Mouse (Mus musculus): ENCODE measurements around the gene Gdf11. TPM values are rescaled to one million over a fixed set of nuclear protein-coding genes. Genes with fewer than 3 reads are reported as not detected.

Gdf11 gene
- polyA plus RNA-seq, 1 experiment from 2014 or later, result 6.1 TPM

- WGBS, result 87% methylated on average over 6 of the region's 6 CpGs
- no peak overlapping the region for H3K9ac ChIP-seq
- H3K36me3 ChIP-seq, result peaks cover 51% of the 10 kb centered on the region
- peaks cover 55% of the 10 kb centered on the region for H3K4me1 ChIP-seq
- no peak overlapping the region for H3K4me3 ChIP-seq (replicated peaks)
- H3K27ac ChIP-seq (replicated peaks), result no peak overlapping the region
- ATAC-seq (ENCODE audit: insufficient number of reproducible peaks, low FRiP score, low TSS enrichment, low read depth), result no peak
- no peaks in the 10 kb centered on the region for H3K9me3 ChIP-seq (replicated peaks)
- H3K27me3 ChIP-seq, result no peaks in the 10 kb centered on the region
- no peak overlapping the region for H3K4me2 ChIP-seq (replicated peaks)
Observed at GRCm38 (mm10) chr10:128917400-128917799, 25.9 kb upstream of the Gdf11 start.

GRCm38 (mm10) chr10:128916665-128917064, 25.1 kb upstream of the Gdf11 start:
- H3K4me1 ChIP-seq, result peaks cover 55% of the 10 kb centered on the region
- no peak overlapping the region for H3K4me3 ChIP-seq (replicated peaks)
- no peaks in the 10 kb centered on the region for H3K27me3 ChIP-seq
- H3K4me2 ChIP-seq (replicated peaks), result no peak overlapping the region
- no peaks in the 10 kb centered on the region for H3K9me3 ChIP-seq (replicated peaks)
- 87% methylated on average over 3 of the region's 3 CpGs for WGBS
- ATAC-seq (ENCODE audit: insufficient number of reproducible peaks, low FRiP score, low TSS enrichment, low read depth), result no peak
- no peak overlapping the region for H3K27ac ChIP-seq (replicated peaks)
- no peak overlapping the region for H3K9ac ChIP-seq
- peaks cover 51% of the 10 kb centered on the region for H3K36me3 ChIP-seq

- Histone ChIP-seq H3K4me1 (peaks cover 52% of the 10 kb centered on the region), H3K9me3 (replicated peaks) (no peaks in the 10 kb centered on the region), H3K36me3 (peaks cover 51% of the 10 kb centered on the region), H3K27me3 (no peaks in the 10 kb centered on the region), H3K27ac (replicated peaks) (no peak overlapping the region), H3K4me2 (replicated peaks) (no peak overlapping the region), H3K4me3 (replicated peaks) (no peak overlapping the region), H3K9ac (no peak overlapping the region)
- 81% methylated on average over 2 of the region's 2 CpGs for WGBS
- no peak for ATAC-seq (ENCODE audit: insufficient number of reproducible peaks, low FRiP score, low TSS enrichment, low read depth)
Observed at GRCm38 (mm10) chr10:128915550-128915949, 24.0 kb upstream of the Gdf11 start.

GRCm38 (mm10) chr10:128913696-128914095, 22.2 kb upstream of the Gdf11 start:
- no peak overlapping the region for H3K27ac ChIP-seq (replicated peaks)
- H3K36me3 ChIP-seq, result peaks cover 51% of the 10 kb centered on the region
- H3K4me2 ChIP-seq (replicated peaks), result no peak overlapping the region
- no peak for ATAC-seq (ENCODE audit: insufficient number of reproducible peaks, low FRiP score, low TSS enrichment, low read depth)
- no peak overlapping the region for H3K4me3 ChIP-seq (replicated peaks)
- H3K4me1 ChIP-seq, result peaks cover 45% of the 10 kb centered on the region
- H3K9ac ChIP-seq, result no peak overlapping the region
- no peaks in the 10 kb centered on the region for H3K27me3 ChIP-seq
- H3K9me3 ChIP-seq (replicated peaks), result no peaks in the 10 kb centered on the region
- 87% methylated on average over 12 of the region's 12 CpGs for WGBS

GRCm38 (mm10) chr10:128913219-128913618, 21.7 kb upstream of the Gdf11 start:
- H3K27ac ChIP-seq (replicated peaks), result peak overlapping the region; percentile 52; the same call in 1 of the 2 replicates
- no peaks in the 10 kb centered on the region for H3K27me3 ChIP-seq
- H3K36me3 ChIP-seq, result peaks cover 48% of the 10 kb centered on the region
- H3K9me3 ChIP-seq (replicated peaks), result no peaks in the 10 kb centered on the region
- no peak for ATAC-seq (ENCODE audit: insufficient number of reproducible peaks, low FRiP score, low TSS enrichment, low read depth)
- no peak overlapping the region for H3K9ac ChIP-seq
- peaks cover 45% of the 10 kb centered on the region for H3K4me1 ChIP-seq
- H3K4me2 ChIP-seq (replicated peaks), result no peak overlapping the region
- no peak overlapping the region for H3K4me3 ChIP-seq (replicated peaks)
- WGBS, result 7% methylated on average over 5 of the region's 5 CpGs

GRCm38 (mm10) chr10:128912791-128913190, 21.3 kb upstream of the Gdf11 start:
- H3K27me3 ChIP-seq, result no peaks in the 10 kb centered on the region
- H3K36me3 ChIP-seq, result peaks cover 44% of the 10 kb centered on the region
- H3K4me3 ChIP-seq (replicated peaks), result no peak overlapping the region
- no peak for ATAC-seq (ENCODE audit: insufficient number of reproducible peaks, low FRiP score, low TSS enrichment, low read depth)
- WGBS, result 74% methylated on average over 4 of the region's 4 CpGs
- no peak overlapping the region for H3K9ac ChIP-seq
- peak overlapping the region; percentile 52; the same call in 1 of the 2 replicates for H3K27ac ChIP-seq (replicated peaks)
- H3K9me3 ChIP-seq (replicated peaks), result no peaks in the 10 kb centered on the region
- 0 out of 2 replicates have a peak overlapping the region, but pooled peaks have one; percentile 84 for H3K4me2 ChIP-seq (replicated peaks)
- peaks cover 45% of the 10 kb centered on the region for H3K4me1 ChIP-seq

GRCm38 (mm10) chr10:128912268-128912667, 20.8 kb upstream of the Gdf11 start:
- Histone ChIP-seq H3K4me1 (peaks cover 43% of the 10 kb centered on the region), H3K27me3 (no peaks in the 10 kb centered on the region), H3K27ac (replicated peaks) (no peak overlapping the region), H3K4me3 (replicated peaks) (no peak overlapping the region), H3K9ac (no peak overlapping the region), H3K9me3 (replicated peaks) (no peaks in the 10 kb centered on the region), H3K36me3 (peaks cover 39% of the 10 kb centered on the region), H3K4me2 (replicated peaks) (peak overlapping the region; percentile 84; the same call in 1 of the 2 replicates)
- ATAC-seq (ENCODE audit: insufficient number of reproducible peaks, low FRiP score, low TSS enrichment, low read depth), result no peak
- WGBS, result 72% methylated on average over 4 of the region's 4 CpGs

- Histone ChIP-seq H3K27me3 (no peaks in the 10 kb centered on the region), H3K4me1 (peaks cover 43% of the 10 kb centered on the region), H3K4me2 (replicated peaks) (peak overlapping the region; percentile 84), H3K27ac (replicated peaks) (peak overlapping the region; percentile 98; the same call in 1 of the 2 replicates), H3K36me3 (peaks cover 31% of the 10 kb centered on the region), H3K9ac (no peak overlapping the region), H3K4me3 (replicated peaks) (peak overlapping the region; percentile 92), H3K9me3 (replicated peaks) (no peaks in the 10 kb centered on the region)
- WGBS, result 90% methylated on average over 6 of the region's 6 CpGs
- ATAC-seq (ENCODE audit: insufficient number of reproducible peaks, low FRiP score, low TSS enrichment, low read depth), result no peak
Observed at GRCm38 (mm10) chr10:128911430-128911829, 19.9 kb upstream of the Gdf11 start.

- under 1% methylated on average over 66 of the region's 66 CpGs for WGBS
- no peaks in the 10 kb centered on the region for H3K9me3 ChIP-seq (replicated peaks)
- peak; percentile 45 for ATAC-seq (ENCODE audit: insufficient number of reproducible peaks, low FRiP score, low TSS enrichment, low read depth)
- peak overlapping the region; percentile 95 for H3K9ac ChIP-seq
- peaks cover 22% of the 10 kb centered on the region for H3K36me3 ChIP-seq
- H3K4me3 ChIP-seq (replicated peaks), result peak overlapping the region; percentile 92
- H3K4me1 ChIP-seq, result peaks cover 43% of the 10 kb centered on the region
- peak overlapping the region; percentile 98 for H3K27ac ChIP-seq (replicated peaks)
- H3K4me2 ChIP-seq (replicated peaks), result peak overlapping the region; percentile 84
- H3K27me3 ChIP-seq, result no peaks in the 10 kb centered on the region
Observed at GRCm38 (mm10) chr10:128910066-128910841, 18.7 kb upstream of the Gdf11 start.

GRCm38 (mm10) chr10:128909567-128910028, 18.1 kb upstream of the Gdf11 start:
- Histone ChIP-seq H3K9me3 (replicated peaks) (no peaks in the 10 kb centered on the region), H3K36me3 (peaks cover 16% of the 10 kb centered on the region), H3K4me3 (replicated peaks) (peak overlapping the region; percentile 92), H3K4me2 (replicated peaks) (peak overlapping the region; percentile 84), H3K9ac (peak overlapping the region; percentile 95), H3K4me1 (peaks cover 43% of the 10 kb centered on the region), H3K27me3 (no peaks in the 10 kb centered on the region), H3K27ac (replicated peaks) (peak overlapping the region; percentile 98)
- ATAC-seq (ENCODE audit: insufficient number of reproducible peaks, low FRiP score, low TSS enrichment, low read depth), result peak; percentile 89
- WGBS, result 3% methylated on average over 34 of the region's 41 CpGs

GRCm38 (mm10) chr10:128908778-128909448, 17.4 kb upstream of the Gdf11 start:
- H3K4me3 ChIP-seq (replicated peaks), result peak overlapping the region; percentile 92
- peak overlapping the region; percentile 84 for H3K4me2 ChIP-seq (replicated peaks)
- H3K27ac ChIP-seq (replicated peaks), result peak overlapping the region; percentile 98
- 61% methylated on average over 13 of the region's 13 CpGs for WGBS
- peak overlapping the region; percentile 95 for H3K9ac ChIP-seq
- H3K27me3 ChIP-seq, result no peaks in the 10 kb centered on the region
- peaks cover 9% of the 10 kb centered on the region for H3K36me3 ChIP-seq
- no peaks in the 10 kb centered on the region for H3K9me3 ChIP-seq (replicated peaks)
- no peak for ATAC-seq (ENCODE audit: insufficient number of reproducible peaks, low FRiP score, low TSS enrichment, low read depth)
- peaks cover 40% of the 10 kb centered on the region for H3K4me1 ChIP-seq

Measured in embryonic facial prominence, embryonic 15.5 days (tissue).